Mouse (Mus musculus): ENCODE measurements at regions not wholly inside any gene's neighbourhood (a gene's known extent, or its start where the extent isn't known, plus 50 kb on each side); places are given as distances from the start of the nearest gene placed in this dataset.

GRCm38 (mm10) chr4:12538043-12538442 is 366.2 kb upstream of the Fam92a start:
- no peak for TF ChIP-seq ZNF384 (IDR thresholded peaks at IDR 0.05; ENCODE audit: low read depth, low read length)
- TF ChIP-seq CHD2 (IDR thresholded peaks at IDR 0.05; ENCODE audit: low read depth, low read length), result no peak
- no peak for TF ChIP-seq ZC3H11A (IDR thresholded peaks at IDR 0.05; ENCODE audit: borderline replicate concordance, low read depth, low read length)

Measured in ES-E14 (cell line).